Mouse (Mus musculus): ENCODE results near the gene Gemin8. TPM values are rescaled to one million over a fixed set of nuclear protein-coding genes. Genes with fewer than 3 reads are reported as not detected.

Gemin8 gene
- polyA plus RNA-seq, 1 experiment = 1.6 TPM

- H3K4me3 ChIP-seq (ENCODE audit: low read depth, low read length) = no peak overlapping the region
- TF ChIP-seq CTCF (IDR thresholded peaks at IDR 0.05; ENCODE audit: extremely low read depth, insufficient read length, insufficient replicate concordance, low read depth, low read length) = no peak
- no peak for TF ChIP-seq POLR2A (IDR thresholded peaks at IDR 0.05; ENCODE audit: low read depth, low read length)
- no peaks in the 10 kb centered on the region for H3K4me1 ChIP-seq (ENCODE audit: control insufficient read depth, insufficient read depth, insufficient read length, low read length)
- H3K27ac ChIP-seq (ENCODE audit: insufficient read depth, low read depth, low read length) = no peak overlapping the region
- H3K36me3 ChIP-seq (ENCODE audit: control insufficient read depth, insufficient read depth, low read length) = no peaks in the 10 kb centered on the region
- no peaks in the 10 kb centered on the region for H3K27me3 ChIP-seq (ENCODE audit: control insufficient read depth, insufficient read depth, low read length)
These were observed 26.1 kb downstream of the Gemin8 start for GRCm38 (mm10) chrX:166196327-166196726.

- H3K27ac ChIP-seq (ENCODE audit: insufficient read depth, low read depth, low read length) = no peak overlapping the region
These were observed 28.0 kb downstream of the Gemin8 start for GRCm38 (mm10) chrX:166198266-166198665.

GRCm38 (mm10) chrX:166199812-166200211 is 29.6 kb downstream of the Gemin8 start:
- H3K4me3 ChIP-seq (ENCODE audit: low read depth, low read length) = no peak overlapping the region
- no peak overlapping the region for H3K27ac ChIP-seq (ENCODE audit: insufficient read depth, low read depth, low read length)
- H3K4me1 ChIP-seq (ENCODE audit: control insufficient read depth, insufficient read depth, insufficient read length, low read length) = no peaks in the 10 kb centered on the region
- no peaks in the 10 kb centered on the region for H3K27me3 ChIP-seq (ENCODE audit: control insufficient read depth, insufficient read depth, low read length)
- H3K36me3 ChIP-seq (ENCODE audit: control insufficient read depth, insufficient read depth, low read length) = no peaks in the 10 kb centered on the region
- TF ChIP-seq CTCF (IDR thresholded peaks at IDR 0.05; ENCODE audit: extremely low read depth, insufficient read length, insufficient replicate concordance, low read depth, low read length) (no peak), POLR2A (IDR thresholded peaks at IDR 0.05; ENCODE audit: low read depth, low read length) (no peak)

More at GRCm38 (mm10) chrX:166198266-166198665, 28.0 kb downstream of the Gemin8 start:
- H3K36me3 ChIP-seq (ENCODE audit: control insufficient read depth, insufficient read depth, low read length) = no peaks in the 10 kb centered on the region
- 91% methylated on average over 2 of the region's 2 CpGs for WGBS
- H3K4me1 ChIP-seq (ENCODE audit: control insufficient read depth, insufficient read depth, insufficient read length, low read length) = no peaks in the 10 kb centered on the region
- H3K27me3 ChIP-seq (ENCODE audit: control insufficient read depth, insufficient read depth, low read length) = no peaks in the 10 kb centered on the region
- no peak overlapping the region for H3K4me3 ChIP-seq (ENCODE audit: low read depth, low read length)
- TF ChIP-seq CTCF (IDR thresholded peaks at IDR 0.05; ENCODE audit: extremely low read depth, insufficient read length, insufficient replicate concordance, low read depth, low read length) (no peak), POLR2A (IDR thresholded peaks at IDR 0.05; ENCODE audit: low read depth, low read length) (no peak)

GRCm38 (mm10) chrX:166214576-166214975 is 44.3 kb downstream of the Gemin8 start:
- H3K4me3 ChIP-seq (ENCODE audit: low read depth, low read length) = no peak overlapping the region
- H3K36me3 ChIP-seq (ENCODE audit: control insufficient read depth, insufficient read depth, low read length) = no peaks in the 10 kb centered on the region
- no peaks in the 10 kb centered on the region for H3K27me3 ChIP-seq (ENCODE audit: control insufficient read depth, insufficient read depth, low read length)
- no peaks in the 10 kb centered on the region for H3K4me1 ChIP-seq (ENCODE audit: control insufficient read depth, insufficient read depth, insufficient read length, low read length)
- TF ChIP-seq POLR2A (IDR thresholded peaks at IDR 0.05; ENCODE audit: low read depth, low read length) (no peak), CTCF (IDR thresholded peaks at IDR 0.05; ENCODE audit: extremely low read depth, insufficient read length, insufficient replicate concordance, low read depth, low read length) (no peak)
- no peak overlapping the region for H3K27ac ChIP-seq (ENCODE audit: insufficient read depth, low read depth, low read length)
- 66% methylated on average over 2 of the region's 2 CpGs for WGBS

- Histone ChIP-seq H3K4me1 (ENCODE audit: control insufficient read depth, insufficient read depth, insufficient read length, low read length) (no peaks in the 10 kb centered on the region), H3K36me3 (ENCODE audit: control insufficient read depth, insufficient read depth, low read length) (no peaks in the 10 kb centered on the region), H3K4me3 (ENCODE audit: low read depth, low read length) (no peak overlapping the region), H3K27me3 (ENCODE audit: control insufficient read depth, insufficient read depth, low read length) (no peaks in the 10 kb centered on the region), H3K27ac (ENCODE audit: insufficient read depth, low read depth, low read length) (no peak overlapping the region)
- 78% methylated on average over 6 of the region's 6 CpGs for WGBS
- TF ChIP-seq POLR2A (IDR thresholded peaks at IDR 0.05; ENCODE audit: low read depth, low read length) (no peak), CTCF (IDR thresholded peaks at IDR 0.05; ENCODE audit: extremely low read depth, insufficient read length, insufficient replicate concordance, low read depth, low read length) (no peak)
These were observed 46.0 kb downstream of the Gemin8 start for GRCm38 (mm10) chrX:166216248-166216647.

GRCm38 (mm10) chrX:166216720-166217119 is 46.5 kb downstream of the Gemin8 start:
- H3K4me3 ChIP-seq (ENCODE audit: low read depth, low read length) = no peak overlapping the region
- no peak overlapping the region for H3K27ac ChIP-seq (ENCODE audit: insufficient read depth, low read depth, low read length)
- WGBS = 87% methylated on average over 8 of the region's 8 CpGs
- TF ChIP-seq POLR2A (IDR thresholded peaks at IDR 0.05; ENCODE audit: low read depth, low read length) (no peak), CTCF (IDR thresholded peaks at IDR 0.05; ENCODE audit: extremely low read depth, insufficient read length, insufficient replicate concordance, low read depth, low read length) (no peak)
- H3K36me3 ChIP-seq (ENCODE audit: control insufficient read depth, insufficient read depth, low read length) = no peaks in the 10 kb centered on the region
- H3K27me3 ChIP-seq (ENCODE audit: control insufficient read depth, insufficient read depth, low read length) = no peaks in the 10 kb centered on the region
- H3K4me1 ChIP-seq (ENCODE audit: control insufficient read depth, insufficient read depth, insufficient read length, low read length) = no peaks in the 10 kb centered on the region

GRCm38 (mm10) chrX:166219331-166219730 is 49.1 kb downstream of the Gemin8 start:
- H3K4me1 ChIP-seq (ENCODE audit: control insufficient read depth, insufficient read depth, insufficient read length, low read length) = no peaks in the 10 kb centered on the region
- TF ChIP-seq POLR2A (IDR thresholded peaks at IDR 0.05; ENCODE audit: low read depth, low read length) (no peak), CTCF (IDR thresholded peaks at IDR 0.05; ENCODE audit: extremely low read depth, insufficient read length, insufficient replicate concordance, low read depth, low read length) (no peak)
- H3K36me3 ChIP-seq (ENCODE audit: control insufficient read depth, insufficient read depth, low read length) = no peaks in the 10 kb centered on the region
- WGBS = 58% methylated on average over 5 of the region's 5 CpGs
- no peaks in the 10 kb centered on the region for H3K27me3 ChIP-seq (ENCODE audit: control insufficient read depth, insufficient read depth, low read length)
- no peak overlapping the region for H3K27ac ChIP-seq (ENCODE audit: insufficient read depth, low read depth, low read length)
- no peak overlapping the region for H3K4me3 ChIP-seq (ENCODE audit: low read depth, low read length)

GRCm38 (mm10) chrX:166226856-166227255 is 56.6 kb downstream of the Gemin8 start:
- Histone ChIP-seq H3K27me3 (ENCODE audit: control insufficient read depth, insufficient read depth, low read length) (no peaks in the 10 kb centered on the region), H3K36me3 (ENCODE audit: control insufficient read depth, insufficient read depth, low read length) (no peaks in the 10 kb centered on the region), H3K4me1 (ENCODE audit: control insufficient read depth, insufficient read depth, insufficient read length, low read length) (no peaks in the 10 kb centered on the region), H3K4me3 (ENCODE audit: low read depth, low read length) (no peak overlapping the region), H3K27ac (ENCODE audit: insufficient read depth, low read depth, low read length) (no peak overlapping the region)
- 80% methylated on average over 5 of the region's 5 CpGs for WGBS
- no peak for TF ChIP-seq POLR2A (IDR thresholded peaks at IDR 0.05; ENCODE audit: low read depth, low read length)
- no peak for TF ChIP-seq CTCF (IDR thresholded peaks at IDR 0.05; ENCODE audit: extremely low read depth, insufficient read length, insufficient replicate concordance, low read depth, low read length)

Measured in small intestine, adult 2 months (tissue).